Mouse (Mus musculus) kidney, embryonic 16.5 days (tissue): ENCODE data around the gene Kdm5b. TPM values are rescaled to one million over a fixed set of nuclear protein-coding genes. Genes with fewer than 3 reads are reported as not detected.
A peak's percentile ranks its signal among the peaks of the same experiment; 100 is the strongest.

ENCODE experiments used
- ATAC-seq: fragments of 200-750 bp; cut with Nextera tagmentation; 2 replicates; pipeline ENCODE4 v1.8.0; 2017; ENCODE audit warnings: moderate TSS enrichment; ENCODE audit not compliant: low FRiP score, low TSS enrichment
- H3K27ac ChIP-seq: fragments of 300-500 bp; sonication (generic); 2 replicates; pipeline ENCODE4 v1.5.1; 2014; ENCODE audit warnings: low read length
- H3K27me3 ChIP-seq: fragments of 300-500 bp; sonication (generic); 2 replicates; pipeline ENCODE4 v1.6.1; 2014; ENCODE audit warnings: low read length, control low read depth, mixed read lengths; ENCODE audit not compliant: insufficient read depth
- H3K36me3 ChIP-seq: fragments of 300-500 bp; sonication (generic); 2 replicates; pipeline ENCODE4 v1.6.1; 2014; ENCODE audit warnings: low read length, control low read depth, mixed read lengths; ENCODE audit not compliant: insufficient read depth
- H3K4me1 ChIP-seq: fragments of 300-500 bp; sonication (generic); 2 replicates; pipeline ENCODE4 v1.6.1; 2014; ENCODE audit warnings: low read length, control low read depth, mixed read lengths; ENCODE audit not compliant: insufficient read depth
- H3K4me2 ChIP-seq: fragments of 300-500 bp; sonication (generic); replicated peaks from 2 replicates; pipeline ENCODE4 v1.6.1; 2014; ENCODE audit warnings: low read depth, low read length
- H3K4me3 ChIP-seq: fragments of 300-500 bp; sonication (generic); 2 replicates; pipeline ENCODE4 v1.5.1; 2014; ENCODE audit warnings: mild to moderate bottlenecking, low read length
- H3K9ac ChIP-seq: fragments of 300-500 bp; sonication (generic); replicated peaks from 2 replicates; pipeline ENCODE4 v1.6.1; 2014; ENCODE audit warnings: low read length
- H3K9me3 ChIP-seq: fragments of 300-500 bp; sonication (generic); 2 replicates; pipeline ENCODE4 v1.6.1; 2016; ENCODE audit warnings: low read length, control low read depth
- WGBS: fragments of 180-500 bp; shearing (Covaris S2); extraction: QIAGEN DNeasy Blood & Tissue Kit; methylation state at CpG from one replicate; pipeline ENCODE4 v1.1.7; 2014; 5-methylcytosine and 5-hydroxymethylcytosine counted together
- polyA plus RNA-seq: library from polyadenylated mRNA; unstranded; fragments of >200 nt; fragmentation: Nextera tagmentation; extraction: Ambion mirVana; gene quantifications from 2 replicates; pipeline ENCODE4 v1.2.1, GENCODE M21; 2015

Gene Kdm5b
- polyA plus RNA-seq, 1 experiment from 2014 or later = 47.4 TPM

- Histone ChIP-seq H3K36me3 (no peaks in the 10 kb centered on the region), H3K27ac (no peak overlapping the region), H3K27me3 (no peaks in the 10 kb centered on the region), H3K4me2 (no peak overlapping the region), H3K9me3 (no peaks in the 10 kb centered on the region), H3K9ac (no peak overlapping the region), H3K4me3 (no peak overlapping the region), H3K4me1 (peaks cover 34% of the 10 kb centered on the region)
- ATAC-seq = no peak
- 63% methylated on average over 5 of the region's 5 CpGs for WGBS
Observed at GRCm38 (mm10) chr1:134558511-134558910, 1.5 kb upstream of the Kdm5b start.

GRCm38 (mm10) chr1:134559226-134559625 lies 745 bp upstream of the Kdm5b start:
- H3K4me2 ChIP-seq = no peak overlapping the region
- no peak for ATAC-seq
- no peaks in the 10 kb centered on the region for H3K27me3 ChIP-seq
- H3K27ac ChIP-seq = peak overlapping the region; percentile 89
- 79% methylated on average over 3 of the region's 3 CpGs for WGBS
- no peaks in the 10 kb centered on the region for H3K9me3 ChIP-seq
- H3K4me3 ChIP-seq = no peak overlapping the region
- peaks cover 37% of the 10 kb centered on the region for H3K4me1 ChIP-seq
- no peak overlapping the region for H3K9ac ChIP-seq
- no peaks in the 10 kb centered on the region for H3K36me3 ChIP-seq

- 0 out of 2 replicates have a peak, but pooled peaks have one; percentile 8 for ATAC-seq
- WGBS = 0% methylated on average over 33 of the region's 50 CpGs
Observed at GRCm38 (mm10) chr1:134560396-134560795, 425 bp downstream of the Kdm5b start.

GRCm38 (mm10) chr1:134560801-134561769 lies 1.1 kb downstream of the Kdm5b start:
- peak overlapping the region; percentile 89 for H3K27ac ChIP-seq
- no peaks in the 10 kb centered on the region for H3K9me3 ChIP-seq
- H3K4me2 ChIP-seq = peak overlapping the region; percentile 76
- peaks cover 34% of the 10 kb centered on the region for H3K4me1 ChIP-seq
- 0 out of 2 replicates have a peak, but pooled peaks have one; percentile 28 for ATAC-seq
- H3K36me3 ChIP-seq = no peaks in the 10 kb centered on the region
- peak overlapping the region; percentile 99 for H3K9ac ChIP-seq
- peak overlapping the region; percentile 100 for H3K4me3 ChIP-seq
- H3K27me3 ChIP-seq = no peaks in the 10 kb centered on the region
- under 1% methylated on average over 54 of the region's 76 CpGs for WGBS

More at GRCm38 (mm10) chr1:134560396-134560795, 425 bp downstream of the Kdm5b start:
- peak overlapping the region; percentile 99 for H3K9ac ChIP-seq
- H3K4me3 ChIP-seq = peak overlapping the region; percentile 100
- peak overlapping the region; percentile 76 for H3K4me2 ChIP-seq
- H3K9me3 ChIP-seq = no peaks in the 10 kb centered on the region
- no peaks in the 10 kb centered on the region for H3K36me3 ChIP-seq
- no peaks in the 10 kb centered on the region for H3K27me3 ChIP-seq
- peaks cover 34% of the 10 kb centered on the region for H3K4me1 ChIP-seq
- H3K27ac ChIP-seq = peak overlapping the region; percentile 89

GRCm38 (mm10) chr1:134561770-134562143 lies 1.8 kb downstream of the Kdm5b start:
- Histone ChIP-seq H3K9me3 (no peaks in the 10 kb centered on the region), H3K4me3 (peak overlapping the region; percentile 100), H3K4me2 (peak overlapping the region; percentile 76), H3K27me3 (no peaks in the 10 kb centered on the region), H3K27ac (peak overlapping the region; percentile 89), H3K9ac (peak overlapping the region; percentile 99), H3K36me3 (no peaks in the 10 kb centered on the region), H3K4me1 (peaks cover 36% of the 10 kb centered on the region)
- no peak for ATAC-seq
- WGBS = 9% methylated on average over 7 of the region's 7 CpGs

- H3K4me3 ChIP-seq = peak overlapping the region; percentile 100; the same call in 1 of the 2 replicates
- no peaks in the 10 kb centered on the region for H3K9me3 ChIP-seq
- H3K4me2 ChIP-seq = peak overlapping the region; percentile 76
- H3K27ac ChIP-seq = 0 out of 2 replicates have a peak overlapping the region, but pooled peaks have one; percentile 26
- peak overlapping the region; percentile 46 for H3K9ac ChIP-seq
- H3K4me1 ChIP-seq = peaks cover 32% of the 10 kb centered on the region
- no peak for ATAC-seq
- H3K27me3 ChIP-seq = no peaks in the 10 kb centered on the region
- no peaks in the 10 kb centered on the region for H3K36me3 ChIP-seq
Observed at GRCm38 (mm10) chr1:134562457-134562856, 2.5 kb downstream of the Kdm5b start.

- ATAC-seq = no peak
- 91% methylated on average over 3 of the region's 3 CpGs for WGBS
Observed at GRCm38 (mm10) chr1:134563726-134564125, 3.8 kb downstream of the Kdm5b start.

GRCm38 (mm10) chr1:134567511-134567910 lies 7.5 kb downstream of the Kdm5b start:
- H3K27ac ChIP-seq = no peak overlapping the region
- no peak overlapping the region for H3K4me2 ChIP-seq
- no peaks in the 10 kb centered on the region for H3K27me3 ChIP-seq
- H3K9me3 ChIP-seq = no peaks in the 10 kb centered on the region
- 30% methylated on average over 1 of the region's 1 CpGs for WGBS
- H3K36me3 ChIP-seq = no peaks in the 10 kb centered on the region
- no peak for ATAC-seq
- H3K4me3 ChIP-seq = no peak overlapping the region
- H3K4me1 ChIP-seq = peaks cover 18% of the 10 kb centered on the region
- H3K9ac ChIP-seq = no peak overlapping the region

More at GRCm38 (mm10) chr1:134563726-134564125, 3.8 kb downstream of the Kdm5b start:
- Histone ChIP-seq H3K27me3 (no peaks in the 10 kb centered on the region), H3K4me1 (peaks cover 30% of the 10 kb centered on the region), H3K9ac (no peak overlapping the region), H3K27ac (no peak overlapping the region), H3K36me3 (no peaks in the 10 kb centered on the region), H3K9me3 (no peaks in the 10 kb centered on the region), H3K4me2 (no peak overlapping the region), H3K4me3 (no peak overlapping the region)

- H3K4me2 ChIP-seq = no peak overlapping the region
- no peaks in the 10 kb centered on the region for H3K9me3 ChIP-seq
- H3K27ac ChIP-seq = no peak overlapping the region
- H3K9ac ChIP-seq = no peak overlapping the region
- H3K27me3 ChIP-seq = no peaks in the 10 kb centered on the region
- H3K36me3 ChIP-seq = no peaks in the 10 kb centered on the region
- no peak for ATAC-seq
- H3K4me3 ChIP-seq = no peak overlapping the region
- 91% methylated on average over 9 of the region's 9 CpGs for WGBS
- H3K4me1 ChIP-seq = peaks cover 12% of the 10 kb centered on the region
Observed at GRCm38 (mm10) chr1:134570171-134570570, 10.2 kb downstream of the Kdm5b start.

- H3K9me3 ChIP-seq = no peaks in the 10 kb centered on the region
- WGBS = 80% methylated on average over 3 of the region's 3 CpGs
- H3K27ac ChIP-seq = no peak overlapping the region
- H3K4me3 ChIP-seq = no peak overlapping the region
- H3K4me2 ChIP-seq = no peak overlapping the region
- H3K27me3 ChIP-seq = no peaks in the 10 kb centered on the region
- ATAC-seq = no peak
- H3K9ac ChIP-seq = no peak overlapping the region
- no peaks in the 10 kb centered on the region for H3K36me3 ChIP-seq
- peaks cover 8% of the 10 kb centered on the region for H3K4me1 ChIP-seq
Observed at GRCm38 (mm10) chr1:134570631-134571030, 10.7 kb downstream of the Kdm5b start.
